Mouse (Mus musculus): ENCODE measurements around the gene Brd7.

- TF ChIP-seq CTCF (IDR thresholded peaks at IDR 0.05; ENCODE audit: insufficient read depth, low read depth, low read length), result no peak
- TF ChIP-seq POLR2A (IDR thresholded peaks at IDR 0.05; ENCODE audit: insufficient read depth, low read depth, low read length), result no peak
Measured at GRCm38 (mm10) chr8:88369221-88369620, 7.2 kb upstream of the Brd7 start.

Measured in olfactory bulb, adult 2 months (tissue).